Mouse (Mus musculus): Measurements from ENCODE around the gene Lrrc75a. TPM values are rescaled to one million over a fixed set of nuclear protein-coding genes. Genes with fewer than 3 reads are reported as not detected.

The Lrrc75a gene
- total RNA-seq, 2 experiments from 2014 or later = 13.9 to 23.5 TPM

GRCm38 (mm10) chr11:62621586-62622283 lies 26.6 kb downstream of the Lrrc75a start:
- no peak for DNase-seq (ENCODE audit: low spot score in 2 of 2)

DNA sequence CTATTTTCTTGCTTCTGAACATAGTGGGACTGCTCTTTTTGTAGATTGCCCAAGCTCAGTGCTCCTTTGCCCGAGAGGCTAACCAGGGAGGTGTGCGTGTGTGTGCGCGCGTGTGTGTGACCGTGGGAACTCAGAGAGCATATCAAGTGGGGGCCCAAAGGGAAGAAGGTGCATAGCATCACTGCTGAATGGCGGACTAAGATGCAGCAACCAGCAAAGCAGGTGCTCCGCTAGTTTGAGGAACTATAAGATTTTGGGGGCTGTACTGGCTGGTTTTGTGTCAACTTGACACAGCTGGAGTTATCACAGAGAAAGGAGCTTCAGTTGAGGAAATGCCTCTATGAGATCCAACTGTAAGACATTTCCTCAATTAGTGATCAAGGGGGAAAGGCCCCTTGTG lies 27.2 kb downstream of the Lrrc75a start:
- no peak for DNase-seq (ENCODE audit: low spot score in 2 of 2)

DNA sequence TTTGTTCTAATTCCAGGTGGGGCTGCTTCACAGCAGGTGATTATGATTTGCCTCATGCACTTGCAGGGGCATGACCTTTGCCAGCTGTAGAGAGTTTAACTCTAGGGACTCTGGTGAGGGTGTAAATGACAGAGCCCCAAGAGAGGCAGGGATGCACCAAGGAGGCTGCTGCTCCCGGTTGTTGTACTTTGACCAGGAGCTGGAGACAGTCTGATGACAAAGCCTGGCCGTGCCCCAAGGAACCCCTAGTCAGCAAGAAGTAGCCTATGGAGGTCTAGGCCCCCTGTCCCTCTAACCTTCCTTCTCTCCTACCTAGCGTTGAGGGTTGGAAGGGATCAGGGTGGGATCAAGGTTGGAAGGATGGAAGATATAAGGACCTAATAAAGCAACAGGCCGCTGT lies 32.9 kb downstream of the Lrrc75a start:
- DNase-seq (ENCODE audit: low spot score in 2 of 2) = no peak

- no peak for DNase-seq (ENCODE audit: low spot score in 2 of 2)
Observed at GRCm38 (mm10) chr11:62614876-62615410, 33.4 kb downstream of the Lrrc75a start.

- peak; percentile 92 to 94 for DNase-seq (ENCODE audit: low spot score in 2 of 2)
Observed at GRCm38 (mm10) chr11:62613657-62614365, 34.5 kb downstream of the Lrrc75a start.

- DNase-seq (ENCODE audit: low spot score in 2 of 2) = no peak
Observed at GRCm38 (mm10) chr11:62612604-62613003, 35.7 kb downstream of the Lrrc75a start.

DNA sequence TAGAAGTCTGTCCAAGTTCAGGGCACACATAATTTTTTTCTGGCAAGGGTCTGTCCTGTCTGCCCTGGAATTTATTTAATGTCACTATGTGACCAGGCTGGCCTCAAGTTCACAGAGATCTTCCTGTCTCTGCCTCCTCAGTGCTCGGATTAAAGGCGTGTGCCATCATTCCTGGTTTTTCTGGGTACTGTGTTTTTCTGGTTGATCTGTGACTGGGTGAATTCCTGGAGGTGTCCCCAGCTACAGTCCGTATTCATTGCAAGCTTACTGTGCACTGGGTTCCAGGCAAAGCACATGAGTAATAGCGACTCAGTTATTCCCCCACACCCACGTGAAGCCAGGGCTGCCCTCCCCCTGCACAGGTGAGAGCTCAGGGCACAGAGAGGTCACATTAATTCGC lies 38.0 kb downstream of the Lrrc75a start:
- no peak for DNase-seq (ENCODE audit: low spot score in 2 of 2)

GRCm38 (mm10) chr11:62608826-62609675 lies 39.3 kb downstream of the Lrrc75a start:
- no peak for DNase-seq (ENCODE audit: low spot score in 2 of 2)

- DNase-seq (ENCODE audit: low spot score in 2 of 2) = no peak
Observed at GRCm38 (mm10) chr11:62607952-62608201, 40.4 kb downstream of the Lrrc75a start.

GRCm38 (mm10) chr11:62607170-62607951 lies 41.0 kb downstream of the Lrrc75a start:
- DNase-seq (ENCODE audit: low spot score in 2 of 2) = no peak

- no peak for DNase-seq (ENCODE audit: low spot score in 2 of 2)
Observed at GRCm38 (mm10) chr11:62606299-62607169, 41.8 kb downstream of the Lrrc75a start.

GRCm38 (mm10) chr11:62605619-62606298 lies 42.6 kb downstream of the Lrrc75a start:
- no peak for DNase-seq (ENCODE audit: low spot score in 2 of 2)

DNA sequence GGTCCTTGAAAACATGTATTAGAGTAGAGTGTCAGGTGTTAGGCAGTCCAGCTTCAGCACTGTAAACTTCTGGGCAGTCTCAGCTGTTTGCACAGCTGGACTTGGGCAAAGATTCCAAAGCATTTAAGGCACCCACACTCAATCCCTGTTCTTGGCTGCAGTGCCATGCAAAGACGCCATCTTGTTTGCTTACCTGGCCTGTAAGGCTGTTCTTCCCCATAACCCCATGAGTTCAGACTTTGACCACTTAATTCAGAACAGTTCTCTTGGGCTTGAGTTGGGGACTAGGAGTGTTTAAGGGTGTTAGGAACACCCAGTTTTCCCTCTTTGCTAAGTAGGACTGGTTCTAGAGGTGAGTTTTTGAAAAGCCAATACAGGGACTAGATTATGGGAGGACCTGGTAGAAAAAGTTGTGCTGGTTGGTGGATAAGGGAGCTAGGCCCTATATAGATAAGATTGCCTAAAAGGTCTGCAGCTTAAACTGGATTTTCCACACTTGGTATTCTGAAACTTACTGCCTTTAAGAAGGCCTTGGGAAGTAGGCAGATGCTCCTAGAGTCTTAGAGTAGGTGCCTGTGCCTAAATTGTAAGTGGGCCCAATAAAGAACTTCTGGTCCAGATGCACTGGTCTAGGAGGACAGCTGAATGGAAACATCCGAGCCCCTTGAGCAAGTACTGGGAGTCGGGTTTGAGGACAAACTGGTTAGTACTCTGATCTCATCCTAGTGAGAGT lies 43.3 kb downstream of the Lrrc75a start:
- DNase-seq (ENCODE audit: low spot score in 2 of 2) = no peak

DNA sequence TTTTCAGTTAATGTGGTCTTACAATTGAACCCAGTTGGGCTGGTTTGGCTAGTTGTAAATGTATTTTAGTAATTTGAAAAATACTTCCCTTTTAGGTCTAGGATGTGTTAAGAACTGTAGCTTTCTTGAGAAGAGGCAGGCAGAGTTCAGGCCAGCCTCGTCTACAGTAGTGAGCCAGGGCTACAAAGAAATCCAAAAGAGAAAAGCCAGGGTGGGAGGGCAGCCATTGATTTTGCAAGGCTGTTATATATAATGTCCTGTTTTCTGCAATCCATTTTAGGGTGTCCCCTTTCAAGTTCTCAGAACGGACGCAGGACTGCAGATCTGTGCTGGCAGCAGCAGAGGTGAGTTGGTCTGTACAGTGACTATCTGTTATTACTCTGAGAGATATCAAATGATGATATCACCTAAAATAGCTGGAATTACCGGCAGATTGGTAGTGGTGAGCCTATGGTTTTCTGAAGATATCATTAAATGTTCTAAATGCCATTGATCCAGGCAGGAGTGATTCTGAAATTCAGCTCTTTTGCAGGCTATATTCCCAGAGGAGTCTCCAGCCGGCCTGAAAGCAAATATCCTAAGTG lies 44.1 kb downstream of the Lrrc75a start:
- no peak for DNase-seq (ENCODE audit: low spot score in 2 of 2)

- DNase-seq (ENCODE audit: low spot score in 2 of 2) = peak in 1 of 2 experiments; percentile 26
Observed at GRCm38 (mm10) chr11:62603312-62604056, 44.8 kb downstream of the Lrrc75a start.

GRCm38 (mm10) chr11:62602619-62603311 lies 45.6 kb downstream of the Lrrc75a start:
- peak; percentile 94 for DNase-seq (ENCODE audit: low spot score in 2 of 2)

All from adrenal gland, adult 18-20 months (tissue).